Mouse (Mus musculus): Measurements from ENCODE around the gene Cphx1.
"Not testable (repeated sequence)": the region's sequence is repeated elsewhere in the genome, so short reads cannot be mapped to it uniquely, and the experiment has no call there.

Gene Cphx1

DNA sequence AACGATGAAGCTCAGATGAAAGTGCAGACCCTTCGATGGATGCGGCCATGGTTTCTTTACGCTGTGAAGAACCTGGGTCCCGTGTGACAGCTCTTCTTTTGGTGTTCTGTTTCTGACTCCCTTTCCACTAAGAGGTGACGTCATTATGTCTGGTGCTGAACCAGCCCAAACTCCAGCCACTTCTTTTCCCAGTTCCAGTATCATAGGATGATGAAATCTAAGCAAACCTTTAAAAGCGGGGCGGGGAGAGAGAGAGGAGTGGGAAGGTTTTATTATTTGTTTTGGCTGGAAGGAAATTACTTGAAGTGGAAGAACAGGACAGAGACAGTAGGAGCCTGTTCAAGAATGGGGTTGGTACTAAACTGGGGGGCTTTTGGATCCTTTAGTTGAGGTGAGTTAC, at the start of gene Cphx1:
TSS of gene Cphx1 (plus strand) at position 301 of the 400 bp plus-strand sequence.
- DNase-seq = not testable (repeated sequence)

- not testable (repeated sequence) for DNase-seq
These were observed 43.5 kb upstream of the Cphx1 start for GRCm38 (mm10) chr14:25894566-25894965.

DNA sequence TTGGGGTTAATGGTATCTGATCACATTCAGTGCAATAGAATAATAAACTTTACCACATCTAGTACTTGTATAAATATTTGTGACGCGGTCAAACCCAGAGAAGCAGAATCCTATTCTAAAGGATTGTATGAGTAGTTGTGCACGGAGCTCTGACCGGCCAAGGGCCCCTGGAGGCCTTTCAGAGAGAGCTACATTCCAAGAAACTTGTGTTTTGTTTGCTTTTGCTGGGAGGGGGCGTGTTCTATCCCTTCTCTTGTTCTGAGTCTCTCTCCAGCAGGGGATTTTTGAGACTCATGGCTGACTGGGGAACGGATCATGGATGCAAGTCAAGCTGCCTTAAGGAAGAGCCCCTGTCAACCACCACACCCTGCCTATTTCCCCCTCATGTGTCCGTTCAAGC, 42.4 kb upstream of the Cphx1 start:
- DNase-seq = not testable (repeated sequence)

GRCm38 (mm10) chr14:25903000-25903399, 35.1 kb upstream of the Cphx1 start, which contains the start of gene Plac9a:
TSS of gene Plac9a (minus strand) at chr14:25903100.
- not testable (repeated sequence) for DNase-seq

- DNase-seq = peak; percentile 1
These were observed 32.9 kb upstream of the Cphx1 start for GRCm38 (mm10) chr14:25905243-25905642.

DNA sequence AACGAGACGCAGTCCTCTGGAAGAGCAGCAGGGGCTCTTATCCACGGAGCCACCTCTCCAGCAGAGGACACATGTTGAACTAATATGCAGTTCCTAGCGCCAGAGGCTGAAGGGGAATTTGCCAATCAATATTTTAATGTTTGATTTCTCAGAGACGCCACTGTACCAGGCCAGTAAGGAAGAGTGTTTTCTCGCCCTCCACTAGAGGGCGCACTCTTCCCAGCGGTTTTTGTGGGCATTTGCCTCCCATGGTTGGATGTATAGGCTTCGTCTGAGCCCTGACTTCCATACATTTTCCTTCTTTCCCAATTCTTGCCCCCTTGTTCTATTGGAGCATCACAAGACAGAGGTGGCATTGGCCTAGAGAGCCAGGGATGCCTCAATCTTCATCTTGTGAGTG, 30.8 kb upstream of the Cphx1 start:
- not testable (repeated sequence) for DNase-seq

DNA sequence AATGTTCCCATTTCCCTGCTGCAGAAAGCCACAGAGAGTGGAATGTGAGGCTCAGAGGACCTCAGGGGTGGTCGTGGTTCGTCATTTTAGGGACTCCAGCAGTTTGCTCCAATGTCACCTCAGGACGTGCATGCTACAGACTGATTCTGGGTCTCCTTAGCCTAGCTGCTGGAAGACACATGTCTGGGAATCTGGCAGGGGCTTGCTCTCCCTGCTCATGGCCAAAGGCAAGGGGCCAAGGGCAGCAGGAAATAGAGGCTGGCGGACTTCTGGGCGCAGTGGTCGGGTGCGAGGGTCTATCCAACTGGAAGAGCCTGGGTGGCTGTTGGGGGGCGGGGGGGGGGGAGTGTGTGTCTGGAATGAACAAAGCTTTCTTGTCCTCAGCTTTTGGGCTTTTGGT, 29.1 kb upstream of the Cphx1 start:
- not testable (repeated sequence) for DNase-seq

DNA sequence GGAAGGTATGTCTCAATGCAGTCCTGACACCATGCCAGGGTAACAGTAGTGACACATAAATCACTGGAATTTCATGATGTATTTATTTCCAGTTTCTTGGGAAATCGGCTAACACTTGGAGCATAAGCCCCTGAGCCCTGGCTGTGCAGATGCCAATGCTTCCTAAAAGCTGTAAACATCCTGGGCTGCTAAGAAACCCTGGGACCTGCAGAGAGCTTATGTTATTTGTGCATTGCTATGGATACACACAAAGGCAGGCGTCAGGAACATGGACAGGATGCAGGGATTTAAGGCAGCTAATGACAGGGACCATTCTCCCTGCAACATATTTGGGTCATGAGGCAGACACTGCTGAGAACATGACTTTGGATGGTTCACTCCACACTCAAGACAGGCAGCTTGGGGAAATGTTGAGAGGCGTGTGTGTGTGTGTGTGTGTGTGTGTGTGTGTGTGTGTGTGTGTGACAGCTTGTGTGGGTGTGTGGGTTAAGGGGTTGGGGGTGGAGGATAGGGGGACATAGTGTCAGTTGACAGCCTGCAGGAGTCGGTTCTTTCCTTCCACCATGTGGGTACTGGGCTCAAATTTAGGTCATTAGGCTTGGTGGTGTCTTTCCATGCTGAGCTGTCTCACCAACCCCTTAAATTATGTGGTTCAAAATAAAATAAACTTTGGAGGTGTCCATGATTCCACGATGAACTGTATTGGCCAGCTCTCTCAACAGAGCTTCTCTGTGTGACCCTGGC, 19.5 kb upstream of the Cphx1 start:
- DNase-seq = not testable (repeated sequence)

DNA sequence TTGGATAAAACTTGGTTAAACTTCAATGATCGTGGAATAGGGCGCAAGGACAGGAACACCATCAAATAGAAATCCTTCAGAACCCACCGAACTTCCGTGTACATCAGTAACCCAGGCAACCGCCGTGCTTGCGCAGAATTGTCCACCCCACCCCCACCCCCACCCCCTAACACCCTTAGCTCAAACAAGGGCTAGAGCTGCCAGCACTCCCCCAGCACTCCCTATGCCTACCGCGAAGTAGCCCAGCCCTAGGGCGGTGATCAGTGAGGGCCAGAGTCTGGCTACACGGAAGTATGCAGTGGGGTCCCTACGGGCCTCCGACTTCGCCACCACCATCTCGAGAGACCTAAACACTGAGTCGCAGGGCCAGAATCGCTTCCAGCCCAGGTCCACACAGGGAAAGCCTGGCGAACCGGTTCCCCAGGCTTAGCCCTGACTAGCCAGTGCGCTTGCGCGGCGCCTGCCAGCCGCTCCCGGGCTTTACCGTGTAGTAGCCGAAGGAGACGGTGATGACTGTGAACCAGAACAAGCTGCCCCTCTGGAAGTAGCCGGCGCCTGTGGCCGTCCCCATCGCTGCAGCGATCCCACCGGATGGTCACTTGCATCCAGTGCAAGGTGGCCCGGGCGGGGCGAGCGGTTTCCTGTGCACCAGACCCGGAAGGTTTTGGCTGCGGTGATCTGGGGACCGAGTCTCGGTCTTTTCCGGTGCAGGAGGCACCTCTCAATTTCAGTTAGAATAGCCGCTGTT, 11.1 kb upstream of the Cphx1 start:
- DNase-seq = not testable (repeated sequence)

- not testable (repeated sequence) for DNase-seq
These were observed 10.6 kb upstream of the Cphx1 start, which contains the start of gene Tmem254a for GRCm38 (mm10) chr14:25927562-25927881. TSS of gene Tmem254a (minus strand) at chr14:25927672.

GRCm38 (mm10) chr14:25936867-25937630, 1.1 kb upstream of the Cphx1 start:
- not testable (repeated sequence) for DNase-seq

- not testable (repeated sequence) for DNase-seq
These were observed 19.8 kb downstream of the Cphx1 start for GRCm38 (mm10) chr14:25957861-25958260.

DNA sequence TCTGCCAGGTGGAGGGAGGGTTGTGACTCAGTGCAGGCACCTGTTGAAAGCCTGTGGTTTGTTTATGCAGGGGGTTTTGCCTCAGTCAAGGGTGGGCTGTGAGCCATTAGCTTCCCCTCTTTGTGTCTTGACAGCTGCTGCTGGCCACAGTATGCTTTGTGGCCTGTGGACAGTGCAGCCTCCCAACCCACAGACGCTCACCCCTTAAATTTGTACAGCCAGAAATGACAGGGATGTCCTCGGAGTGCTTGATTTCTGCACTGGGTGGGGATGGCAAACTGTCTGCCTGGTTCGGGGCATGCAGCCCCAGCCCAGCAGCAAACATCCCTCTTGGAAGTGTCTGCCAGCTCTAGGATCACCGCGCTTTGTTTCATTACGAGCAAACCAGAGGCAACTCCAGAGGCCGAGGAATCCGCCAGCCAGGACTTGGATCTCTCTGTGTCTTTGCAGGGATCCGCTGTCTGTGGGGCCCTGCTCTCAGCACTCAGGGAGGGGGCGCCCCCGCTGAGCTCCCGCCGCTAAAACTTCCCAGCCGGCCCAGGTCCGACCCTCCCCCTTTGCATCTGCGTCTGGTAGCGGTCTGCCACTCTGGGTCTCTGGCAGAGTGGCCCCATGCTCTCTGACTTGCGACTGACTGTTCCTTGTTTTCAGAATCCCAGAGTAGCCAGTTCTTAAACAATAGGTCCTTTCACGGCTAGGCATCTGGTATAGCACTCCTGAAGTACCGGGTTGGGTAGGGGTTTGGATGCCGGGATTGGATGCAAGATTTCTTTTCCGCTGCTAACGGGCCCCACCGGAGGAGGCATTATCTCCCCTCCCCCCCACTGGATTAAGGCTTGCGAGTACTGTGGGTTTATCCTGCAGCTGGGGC, 40.5 kb downstream of the Cphx1 start, which contains the start of gene Duxbl1:
TSS of gene Duxbl1 (plus strand) at position 207 of the 871 bp plus-strand sequence.
- DNase-seq = not testable (repeated sequence)

- DNase-seq = not testable (repeated sequence)
These were observed 41.3 kb downstream of the Cphx1 start for GRCm38 (mm10) chr14:25979242-25979941.

- peak; percentile 81 for DNase-seq
These were observed 43.8 kb downstream of the Cphx1 start for GRCm38 (mm10) chr14:25981880-25982279.
